ENCODE assay signal across 11 mouse cellular contexts in genomic region chr10:85737796-85738195, GRCm38 (mm10).
"Had no signal": no experiment of that assay in that cellular context is flagged by ENCODE, and none has a peak within 500 bp of the region (broad histone marks: within the 10 kb centered on the region; RNA-seq: fewer than 3 reads in every experiment).

No protein-coding gene starts in this region.

- DNase-seq: kidney, postnatal 36 days; layer of hippocampus, adult 9-11 months; layer of hippocampus, postnatal 36 days; lung, adult 2 months; lung, postnatal 10 days; right cerebral cortex, postnatal 14 days; thymus, postnatal 36 days had no signal

- H3K9me3 ChIP-seq: liver, embryonic 15.5 days; midbrain, embryonic 13.5 days; stomach, embryonic 15.5 days had no signal

- H3K4me3 ChIP-seq: liver, embryonic 15.5 days; midbrain, embryonic 13.5 days; stomach, embryonic 15.5 days had no signal

- H3K36me3 ChIP-seq: liver, embryonic 15.5 days; midbrain, embryonic 13.5 days; stomach, embryonic 15.5 days had no signal

- H3K27ac ChIP-seq: kidney, postnatal 0 days; liver, embryonic 15.5 days; midbrain, embryonic 13.5 days; stomach, embryonic 15.5 days had no signal

- H3K4me1 ChIP-seq: liver, embryonic 15.5 days; midbrain, embryonic 13.5 days; stomach, embryonic 15.5 days had no signal

- H3K27me3 ChIP-seq: liver, embryonic 15.5 days; midbrain, embryonic 13.5 days; stomach, embryonic 15.5 days had no signal
